10 mouse cellular contexts compared by ENCODE assay signal in the genomic region with DNA sequence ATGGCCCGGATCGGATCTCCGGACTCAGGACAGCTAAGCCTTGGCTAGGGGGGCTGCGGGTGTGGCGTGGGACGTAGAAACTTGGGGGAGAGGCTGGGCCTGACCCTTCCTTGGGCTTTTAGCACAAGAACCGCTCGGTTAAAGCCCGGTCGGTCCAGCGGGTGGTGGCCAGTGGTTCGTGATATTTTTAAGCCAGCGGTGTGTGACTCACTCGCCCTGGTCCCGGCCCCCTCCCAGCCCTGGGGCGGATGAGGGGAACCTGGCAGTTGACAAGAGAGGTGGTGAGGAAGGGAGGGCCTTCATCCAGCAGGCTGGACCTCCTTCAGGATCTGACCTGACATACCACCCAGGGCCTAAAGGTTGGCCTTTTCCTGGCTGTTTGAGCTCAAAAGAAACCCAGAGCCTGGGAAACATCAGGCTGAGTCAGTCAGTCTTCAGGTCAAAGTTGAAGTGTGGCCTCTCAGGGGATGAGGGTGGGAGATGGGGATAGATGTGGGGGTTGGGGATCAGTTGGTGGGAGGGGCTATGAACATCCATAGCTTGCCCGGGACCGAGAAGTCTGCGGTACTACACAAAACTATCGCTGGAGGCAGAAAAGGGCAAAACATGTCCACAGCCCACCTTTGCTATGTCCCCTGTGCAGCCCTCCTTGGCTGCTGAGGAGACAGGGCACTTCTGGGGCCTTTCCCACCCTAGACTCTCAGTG. TPM values are rescaled to one million over a fixed set of nuclear protein-coding genes. Genes with fewer than 3 reads are reported as not detected.
A peak's percentile ranks its signal among the peaks of the same experiment; 100 is the strongest.
DNase-seq lines count a peak whose midpoint lies in the region; ATAC-seq lines count a peak whose summit lies in the region.
"Had no signal": no experiment of that assay in that cellular context is flagged by ENCODE, and none has a peak within 500 bp of the region (broad histone marks: within the 10 kb centered on the region; RNA-seq: fewer than 3 reads in every experiment).

No protein-coding gene starts in this region.

- no peak for DNase-seq in forebrain, embryonic 10.5 days (ENCODE audit: extremely low spot score, low spot score)
- DNase-seq in neural tube, embryonic 10.5 days (ENCODE audit: extremely low spot score, low spot score): no peak
- peak; percentile 83 for DNase-seq in yolk sac, embryonic 10.5 days (ENCODE audit: low spot score)
- no peak for DNase-seq in urinary bladder, adult 2 months (ENCODE audit: low spot score)
- no peak for DNase-seq in MN1 (ENCODE audit: low spot score)
- DNase-seq: layer of hippocampus, postnatal 36 days; right cerebral cortex, postnatal 4 days had no signal

- peaks cover 45% of the 10 kb centered on the region for H3K27me3 ChIP-seq in forebrain, embryonic 10.5 days (ENCODE audit: poor library complexity, severe bottlenecking)
- H3K27me3 ChIP-seq in forebrain, embryonic 16.5 days (replicated peaks; ENCODE audit: control insufficient read depth, insufficient read depth, low read length): 0 out of 2 replicates have a peak, but pooled peaks cover 3% of the 10 kb centered on the region
- H3K27me3 ChIP-seq in neural tube, embryonic 12.5 days (replicated peaks): peaks cover 12% of the 10 kb centered on the region
- peaks cover 25% of the 10 kb centered on the region for H3K27me3 ChIP-seq in limb, embryonic 12.5 days

- H3K4me1 ChIP-seq in forebrain, embryonic 10.5 days: peaks cover 31% of the 10 kb centered on the region
- H3K4me1 ChIP-seq in forebrain, embryonic 16.5 days (replicated peaks; ENCODE audit: control insufficient read depth, insufficient read depth, low read length): peaks cover 5% of the 10 kb centered on the region; the same call in 1 of the 2 replicates
- H3K4me1 ChIP-seq in neural tube, embryonic 12.5 days: peaks cover 9% of the 10 kb centered on the region
- H3K4me1 ChIP-seq in limb, embryonic 12.5 days (replicated peaks): peaks cover 16% of the 10 kb centered on the region

- peak overlapping the region; percentile 32 for H3K4me3 ChIP-seq in forebrain, embryonic 10.5 days
- no peak overlapping the region for H3K4me3 ChIP-seq in forebrain, embryonic 16.5 days (replicated peaks; ENCODE audit: low read length)
- no peak overlapping the region for H3K4me3 ChIP-seq in neural tube, embryonic 12.5 days
- H3K4me3 ChIP-seq in limb, embryonic 12.5 days (replicated peaks): peak overlapping the region; percentile 30

- no peak overlapping the region for H3K4me2 ChIP-seq in forebrain, embryonic 16.5 days (ENCODE audit: low read length)
- H3K4me2 ChIP-seq in neural tube, embryonic 12.5 days (replicated peaks): peak overlapping the region; percentile 47
- peak overlapping the region; percentile 62 for H3K4me2 ChIP-seq in limb, embryonic 12.5 days

- no peaks in the 10 kb centered on the region for H3K9me3 ChIP-seq in forebrain, embryonic 10.5 days
- no peaks in the 10 kb centered on the region for H3K9me3 ChIP-seq in forebrain, embryonic 16.5 days (ENCODE audit: control insufficient read depth, low read length)
- no peaks in the 10 kb centered on the region for H3K9me3 ChIP-seq in neural tube, embryonic 12.5 days
- H3K9me3 ChIP-seq in limb, embryonic 12.5 days: no peaks in the 10 kb centered on the region

- peaks cover 17% of the 10 kb centered on the region for H3K36me3 ChIP-seq in forebrain, embryonic 10.5 days (replicated peaks)
- H3K36me3 ChIP-seq in forebrain, embryonic 16.5 days (ENCODE audit: control insufficient read depth, insufficient read depth): no peaks in the 10 kb centered on the region
- peaks cover 16% of the 10 kb centered on the region; the same call in 1 of the 2 replicates for H3K36me3 ChIP-seq in neural tube, embryonic 12.5 days
- H3K36me3 ChIP-seq in limb, embryonic 12.5 days: peaks cover 17% of the 10 kb centered on the region

- 40% methylated on average over 20 of the region's 20 CpGs for WGBS in forebrain, embryonic 10.5 days
- WGBS in forebrain, embryonic 16.5 days: 38% methylated on average over 20 of the region's 20 CpGs
- 48% methylated on average over 20 of the region's 20 CpGs for WGBS in neural tube, embryonic 12.5 days
- 44% methylated on average over 20 of the region's 20 CpGs for WGBS in limb, embryonic 12.5 days

- peak overlapping the region; percentile 40; the same call in 1 of the 2 replicates for H3K27ac ChIP-seq in forebrain, embryonic 10.5 days
- H3K27ac ChIP-seq in forebrain, embryonic 16.5 days (ENCODE audit: low read length): no peak overlapping the region
- no peak overlapping the region for H3K27ac ChIP-seq in neural tube, embryonic 12.5 days
- H3K27ac ChIP-seq in limb, embryonic 12.5 days: no peak overlapping the region

- H3K9ac ChIP-seq in forebrain, embryonic 16.5 days (replicated peaks; ENCODE audit: low read depth, low read length): no peak overlapping the region; the same call in 1 of the 2 replicates
- H3K9ac ChIP-seq in neural tube, embryonic 12.5 days: 0 out of 2 replicates have a peak overlapping the region, but pooled peaks have one; percentile 18
- H3K9ac ChIP-seq in limb, embryonic 12.5 days (replicated peaks): peak overlapping the region; percentile 53

- ATAC-seq in forebrain, embryonic 16.5 days: no peak
- no peak for ATAC-seq in neural tube, embryonic 12.5 days (ENCODE audit: low FRiP score, low read depth)
- ATAC-seq in limb, embryonic 12.5 days (ENCODE audit: insufficient number of reproducible peaks, insufficient read depth, low FRiP score, low TSS enrichment, low read depth): no peak

RNA-seq across cellular contexts. Expression of a gene that starts 0.7 kb away (rescaled TPM):
- polyA plus RNA-seq in forebrain, embryonic 10.5 days (2016; fragmentation: Nextera tagmentation; extraction: Ambion mirVana): 4.2 and 4.5 TPM in 2 replicates
- polyA plus RNA-seq in forebrain, embryonic 16.5 days (2015; fragmentation: Nextera tagmentation; extraction: Ambion mirVana): 0.67 and 0.93 TPM in 2 replicates
- polyA plus RNA-seq in neural tube, embryonic 12.5 days (2016; fragmentation: Nextera tagmentation; extraction: Ambion mirVana): 1.0 and 1.1 TPM in 2 replicates
- 5.1 and 6.3 TPM in 2 replicates for polyA plus RNA-seq in limb, embryonic 12.5 days (2016; fragmentation: Nextera tagmentation; extraction: Ambion mirVana)
- polyA plus RNA-seq in urinary bladder, adult 2 months (2012; rRNA removed): 79.7 and 109 TPM in 2 replicates

RNA-seq across cellular contexts. Expression of a gene that starts 11.8 kb away (rescaled TPM):
- polyA plus RNA-seq in forebrain, embryonic 10.5 days (2016; fragmentation: Nextera tagmentation; extraction: Ambion mirVana): 48.2 and 51.0 TPM in 2 replicates
- 53.6 and 62.2 TPM in 2 replicates for polyA plus RNA-seq in forebrain, embryonic 16.5 days (2015; fragmentation: Nextera tagmentation; extraction: Ambion mirVana)
- polyA plus RNA-seq in neural tube, embryonic 12.5 days (2016; fragmentation: Nextera tagmentation; extraction: Ambion mirVana): 60.9 and 62.5 TPM in 2 replicates
- polyA plus RNA-seq in limb, embryonic 12.5 days (2016; fragmentation: Nextera tagmentation; extraction: Ambion mirVana): 50.7 and 52.0 TPM in 2 replicates
- 34.1 and 42.5 TPM in 2 replicates for polyA plus RNA-seq in urinary bladder, adult 2 months (2012; rRNA removed)

RNA-seq across cellular contexts. Expression of a gene that starts 11.9 kb away (rescaled TPM):
- 59.2 and 59.3 TPM in 2 replicates for polyA plus RNA-seq in forebrain, embryonic 10.5 days (2016; fragmentation: Nextera tagmentation; extraction: Ambion mirVana)
- polyA plus RNA-seq in forebrain, embryonic 16.5 days (2015; fragmentation: Nextera tagmentation; extraction: Ambion mirVana): 144 and 164 TPM in 2 replicates
- 98.9 and 108 TPM in 2 replicates for polyA plus RNA-seq in neural tube, embryonic 12.5 days (2016; fragmentation: Nextera tagmentation; extraction: Ambion mirVana)
- polyA plus RNA-seq in limb, embryonic 12.5 days (2016; fragmentation: Nextera tagmentation; extraction: Ambion mirVana): 61.8 and 66.5 TPM in 2 replicates
- 14.6 and 22.8 TPM in 2 replicates for polyA plus RNA-seq in urinary bladder, adult 2 months (2012; rRNA removed)

RNA-seq across cellular contexts. Expression of a gene that starts 47.6 kb away (rescaled TPM):
- 0.17 and 0.46 TPM in 2 replicates for polyA plus RNA-seq in forebrain, embryonic 10.5 days (2016; fragmentation: Nextera tagmentation; extraction: Ambion mirVana)
- 0.47 and 0.52 TPM in 2 replicates for polyA plus RNA-seq in forebrain, embryonic 16.5 days (2015; fragmentation: Nextera tagmentation; extraction: Ambion mirVana)
- 0.82 and 0.94 TPM in 2 replicates for polyA plus RNA-seq in neural tube, embryonic 12.5 days (2016; fragmentation: Nextera tagmentation; extraction: Ambion mirVana)
- polyA plus RNA-seq in limb, embryonic 12.5 days (2016; fragmentation: Nextera tagmentation; extraction: Ambion mirVana): 1.6 TPM in 2 replicates
- polyA plus RNA-seq in urinary bladder, adult 2 months (2012; rRNA removed): 0.06 and 0.21 TPM in 2 replicates

RNA-seq across cellular contexts. Expression of a gene that starts 52.6 kb away (rescaled TPM):
- polyA plus RNA-seq in forebrain, embryonic 10.5 days (2016; fragmentation: Nextera tagmentation; extraction: Ambion mirVana): 335 and 368 TPM in 2 replicates
- polyA plus RNA-seq in forebrain, embryonic 16.5 days (2015; fragmentation: Nextera tagmentation; extraction: Ambion mirVana): 342 and 375 TPM in 2 replicates
- 366 and 377 TPM in 2 replicates for polyA plus RNA-seq in neural tube, embryonic 12.5 days (2016; fragmentation: Nextera tagmentation; extraction: Ambion mirVana)
- 299 and 318 TPM in 2 replicates for polyA plus RNA-seq in limb, embryonic 12.5 days (2016; fragmentation: Nextera tagmentation; extraction: Ambion mirVana)
- polyA plus RNA-seq in urinary bladder, adult 2 months (2012; rRNA removed): 269 and 320 TPM in 2 replicates

Comparison
In these comparisons a context has a peak if more than half of its experiments do, and no peak if none do; other contexts are left out.
1. H3K4me3 ChIP-seq: peak in forebrain, embryonic 10.5 days (single experiment) and limb, embryonic 12.5 days (single experiment); none in forebrain, embryonic 16.5 days (single experiment) and neural tube, embryonic 12.5 days (single experiment).
2. RNA of a gene that starts 0.7 kb away (polyA plus RNA-seq): 79.7 to 109 TPM in urinary bladder, adult 2 months; 5.1 to 6.3 TPM in limb, embryonic 12.5 days, 4.2 to 4.5 TPM in forebrain, embryonic 10.5 days, 1.0 to 1.1 TPM in neural tube, embryonic 12.5 days and 0.67 to 0.93 TPM in forebrain, embryonic 16.5 days; every median in the first group is over 10 times any median in the second.